Mouse (Mus musculus) limb, embryonic 12.5 days (tissue): ENCODE results near the gene Dvl2. TPM values are rescaled to one million over a fixed set of nuclear protein-coding genes. Genes with fewer than 3 reads are reported as not detected.
A peak's percentile ranks its signal among the peaks of the same experiment; 100 is the strongest.

Experiments used
- ATAC-seq: fragments of 200-750 bp; cut with Nextera tagmentation; 2 replicates; pipeline ENCODE4 v1.8.0; 2017; ENCODE audit warnings: low read depth, moderate TSS enrichment; ENCODE audit not compliant: insufficient number of reproducible peaks, insufficient read depth, low FRiP score, low TSS enrichment
- H3K27ac ChIP-seq: fragments of 300-500 bp; sonication (generic); 2 replicates; pipeline ENCODE4 v1.5.1; 2016; ENCODE audit warnings: mild to moderate bottlenecking, moderate library complexity
- H3K27me3 ChIP-seq: fragments of 300-500 bp; sonication (generic); 2 replicates; pipeline ENCODE4 v1.6.1; 2016; ENCODE audit warnings: mild to moderate bottlenecking, moderate library complexity
- H3K36me3 ChIP-seq: fragments of 300-500 bp; sonication (generic); 2 replicates; pipeline ENCODE4 v1.6.1; 2016; ENCODE audit warnings: mild to moderate bottlenecking, moderate library complexity
- H3K4me1 ChIP-seq: fragments of 300-500 bp; sonication (generic); replicated peaks from 2 replicates; pipeline ENCODE4 v1.6.1; 2016
- H3K4me2 ChIP-seq: fragments of 300-500 bp; sonication (generic); 2 replicates; pipeline ENCODE4 v1.6.1; 2016; ENCODE audit warnings: mild to moderate bottlenecking, moderate library complexity
- H3K4me3 ChIP-seq: fragments of 300-500 bp; sonication (generic); replicated peaks from 2 replicates; pipeline ENCODE4 v1.5.1; 2016; ENCODE audit warnings: mild to moderate bottlenecking
- H3K9ac ChIP-seq: fragments of 300-500 bp; sonication (generic); replicated peaks from 2 replicates; pipeline ENCODE4 v1.6.1; 2016; ENCODE audit warnings: mild to moderate bottlenecking, moderate library complexity
- H3K9me3 ChIP-seq: fragments of 300-500 bp; sonication (generic); 2 replicates; pipeline ENCODE4 v1.6.1; 2016; ENCODE audit warnings: mild to moderate bottlenecking, moderate library complexity
- WGBS: fragments of 180-500 bp; shearing (Covaris S2); methylation state at CpG from one replicate; pipeline ENCODE4 v1.1.7; 2016; 5-methylcytosine and 5-hydroxymethylcytosine counted together
- microRNA counts: library from miRNA; unstranded; fragments of <30 nt; microRNA quantifications from one replicate; lab custom pipeline; 2017
- microRNA-seq: library from miRNA; unstranded; fragments of <30 nt; microRNA quantifications from one replicate; pipeline ENCODE4, GENCODE M21; 2017
- polyA plus RNA-seq: library from polyadenylated mRNA; unstranded; fragments of >200 nt; fragmentation: Nextera tagmentation; extraction: Ambion mirVana; gene quantifications from 2 replicates; pipeline ENCODE4 v1.2.1, GENCODE M21; 2016

The Dvl2 gene
- polyA plus RNA-seq, 1 experiment from 2014 or later = 69.5 TPM

DNA sequence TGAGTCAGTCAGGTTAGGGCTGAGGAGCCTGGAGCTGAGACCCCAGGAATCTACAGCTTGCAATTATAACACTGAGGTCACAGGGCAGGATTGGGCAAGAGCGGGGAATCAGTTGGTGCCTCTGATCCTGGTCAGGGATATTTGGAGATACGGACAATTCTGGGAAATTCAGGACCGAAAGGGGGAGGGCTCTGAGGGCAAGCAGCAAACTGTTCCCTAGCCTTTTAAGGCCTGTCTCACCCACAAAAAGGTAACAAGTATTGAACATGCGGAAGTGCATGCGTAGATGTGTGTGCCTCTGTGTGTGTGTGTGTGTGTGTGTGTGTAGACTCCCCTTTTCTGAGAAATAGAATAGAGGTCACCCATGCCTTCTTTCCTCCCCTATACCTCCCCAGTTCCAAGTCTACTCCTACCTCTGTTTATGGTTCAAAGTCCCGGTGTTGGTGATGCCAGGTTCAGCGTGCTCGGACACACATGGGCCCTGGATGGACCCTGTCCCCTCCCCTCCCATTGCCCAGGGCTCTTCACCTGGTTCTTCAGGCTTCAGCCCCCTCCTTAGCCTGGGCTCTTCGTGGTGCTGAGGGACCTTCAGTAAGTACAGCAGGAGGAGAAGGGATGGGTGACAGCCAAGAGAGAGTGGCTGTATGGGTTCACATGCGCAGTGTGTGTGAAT is 53.6 kb downstream of the Dvl2 start, which contains the start of gene Asgr1:
Gene Asgr1, plus strand, starts transcription at position 188 of the 673 bp plus-strand sequence.
- WGBS = 78% methylated on average over 10 of the region's 10 CpGs
- Histone ChIP-seq H3K9ac (no peak within 1 kb of the TSS), H3K27ac (0 out of 2 replicates have a peak within 1 kb of the TSS, but pooled peaks have one; percentile 17), H3K36me3 (no peaks in the 10 kb centered on the region), H3K4me1 (peaks cover 24% of the 10 kb centered on the region), H3K4me2 (no peak within 1 kb of the TSS), H3K27me3 (0 out of 2 replicates have a peak, but pooled peaks cover 7% of the 10 kb centered on the region), H3K9me3 (no peaks in the 10 kb centered on the region), H3K4me3 (no peak within 1 kb of the TSS)
- no peak for ATAC-seq

- Histone ChIP-seq H3K4me1 (peaks cover 27% of the 10 kb centered on the region), H3K27me3 (0 out of 2 replicates have a peak, but pooled peaks cover 7% of the 10 kb centered on the region), H3K36me3 (no peaks in the 10 kb centered on the region), H3K4me3 (no peak overlapping the region), H3K4me2 (peak overlapping the region; percentile 37), H3K27ac (peak overlapping the region; percentile 20; the same call in 1 of the 2 replicates), H3K9me3 (no peaks in the 10 kb centered on the region), H3K9ac (no peak overlapping the region)
- ATAC-seq = peak; percentile 49
- 29% methylated on average over 18 of the region's 18 CpGs for WGBS
Observed at GRCm38 (mm10) chr11:70055618-70056214, 55.3 kb downstream of the Dvl2 start.

GRCm38 (mm10) chr11:70057805-70058204 is 57.4 kb downstream of the Dvl2 start:
- no peak for ATAC-seq
- H3K9me3 ChIP-seq = peaks cover 3% of the 10 kb centered on the region
- 83% methylated on average over 9 of the region's 9 CpGs for WGBS
- H3K36me3 ChIP-seq = no peaks in the 10 kb centered on the region
- no peak overlapping the region for H3K4me3 ChIP-seq
- no peak overlapping the region for H3K9ac ChIP-seq
- no peak overlapping the region for H3K4me2 ChIP-seq
- H3K27ac ChIP-seq = no peak overlapping the region
- 0 out of 2 replicates have a peak, but pooled peaks cover 7% of the 10 kb centered on the region for H3K27me3 ChIP-seq
- H3K4me1 ChIP-seq = peaks cover 27% of the 10 kb centered on the region

- 57% methylated on average over 6 of the region's 6 CpGs for WGBS
- Histone ChIP-seq H3K4me2 (no peak overlapping the region), H3K4me3 (no peak overlapping the region)
Observed at GRCm38 (mm10) chr11:70059930-70060329, 59.5 kb downstream of the Dvl2 start.

More at GRCm38 (mm10) chr11:70059930-70060329, 59.5 kb downstream of the Dvl2 start:
- 0 out of 2 replicates have a peak, but pooled peaks cover under 1% of the 10 kb centered on the region for H3K27me3 ChIP-seq
- H3K9me3 ChIP-seq = peaks cover 8% of the 10 kb centered on the region
- H3K4me1 ChIP-seq = peaks cover 24% of the 10 kb centered on the region
- H3K27ac ChIP-seq = no peak overlapping the region
- no peaks in the 10 kb centered on the region for H3K36me3 ChIP-seq
- no peak overlapping the region for H3K9ac ChIP-seq
- no peak for ATAC-seq

MicroRNAs within 50 kb of the gene (microRNA counts, 519-probe panel; counts per million panel counts)
- microRNA mmu-miR-324-3p (lab: Ali Mortazavi, UCI) = not detected
- 4,037 counts per million, percentile 27 among the panel's probes with 10 or more counts for microRNA mmu-miR-324-5p (lab: Ali Mortazavi, UCI)

Small RNAs within 50 kb of the gene (microRNA-seq; reads per million reads assigned to microRNA genes)
- gene Gm44349 (not detected), gene Mir324 (3,441 reads per million, percentile 87 among the genes with 10 or more reads in this experiment)

Other genes with a start within 250 kb of the Dvl2 start
- 27.2 and 38.1 TPM in 2 replicates for gene Polr2a, start 242.0 kb upstream of the Dvl2 start, polyA plus RNA-seq
- gene Slc35g3, start 238.6 kb upstream of the Dvl2 start, polyA plus RNA-seq = 0.13 and 0.18 TPM in 2 replicates
- 1.9 and 2.4 TPM in 2 replicates for gene Zbtb4, start 234.7 kb upstream of the Dvl2 start, polyA plus RNA-seq
- 15.4 and 17.1 TPM in 2 replicates for gene Chrnb1, start 204.7 kb upstream of the Dvl2 start, polyA plus RNA-seq
- gene Fgf11, start 198.7 kb upstream of the Dvl2 start, polyA plus RNA-seq = 1.2 and 1.5 TPM in 2 replicates
- gene Tmem102, start 195.0 kb upstream of the Dvl2 start, polyA plus RNA-seq = 1.6 and 1.8 TPM in 2 replicates
- not detected in 2 replicates for gene Gm39566, start 185.3 kb upstream of the Dvl2 start, polyA plus RNA-seq
- not detected in 2 replicates for gene Spem2, start 182.1 kb upstream of the Dvl2 start, polyA plus RNA-seq
- gene Spem1, start 178.4 kb upstream of the Dvl2 start, polyA plus RNA-seq = 0.20 TPM in 1 of 2 replicates, not detected in the other
- gene Nlgn2, start 162.8 kb upstream of the Dvl2 start, polyA plus RNA-seq = 8.4 and 9.1 TPM in 2 replicates
- gene Tmem256, start 162.1 kb upstream of the Dvl2 start, polyA plus RNA-seq = 346 and 353 TPM in 2 replicates
- 111 and 120 TPM in 2 replicates for gene Plscr3, start 154.2 kb upstream of the Dvl2 start, polyA plus RNA-seq
- 1.6 and 2.3 TPM in 2 replicates for gene Tnk1, start 141.9 kb upstream of the Dvl2 start, polyA plus RNA-seq
- gene Tmem95, start 122.6 kb upstream of the Dvl2 start, polyA plus RNA-seq = not detected in 2 replicates
- 3.7 and 4.4 TPM in 2 replicates for gene Kctd11, start 119.2 kb upstream of the Dvl2 start, polyA plus RNA-seq
- gene Acap1, start 105.1 kb upstream of the Dvl2 start, polyA plus RNA-seq = 0.90 and 1.5 TPM in 2 replicates
- gene 2810408A11Rik, start 99.6 kb upstream of the Dvl2 start, polyA plus RNA-seq = 30.4 and 32.8 TPM in 2 replicates
- gene Neurl4, start 99.5 kb upstream of the Dvl2 start, polyA plus RNA-seq = 10.9 and 12.7 TPM in 2 replicates
- gene Gps2, start 86.7 kb upstream of the Dvl2 start, polyA plus RNA-seq = 92.0 and 93.5 TPM in 2 replicates
- 1,762 and 1,851 TPM in 2 replicates for gene Eif5a, start 78.6 kb upstream of the Dvl2 start, polyA plus RNA-seq
- gene Ybx2, start 64.8 kb upstream of the Dvl2 start, polyA plus RNA-seq = 14.0 and 15.5 TPM in 2 replicates
- 34.1 and 35.7 TPM in 2 replicates for gene Slc2a4, start 52.4 kb upstream of the Dvl2 start, polyA plus RNA-seq
- 15.7 and 18.1 TPM in 2 replicates for gene Cldn7, start 35.8 kb upstream of the Dvl2 start, polyA plus RNA-seq
- gene Ctdnep1, start 19.4 kb upstream of the Dvl2 start, polyA plus RNA-seq = 24.5 and 27.8 TPM in 2 replicates
- gene Elp5, start 18.1 kb upstream of the Dvl2 start, polyA plus RNA-seq = 124 and 126 TPM in 2 replicates
- gene Gabarap, start 9.5 kb upstream of the Dvl2 start, polyA plus RNA-seq = 398 and 426 TPM in 2 replicates
- gene Phf23, start 4.8 kb upstream of the Dvl2 start, polyA plus RNA-seq = 102 and 108 TPM in 2 replicates
- 65.9 and 67.1 TPM in 2 replicates for gene Acadvl, start 14.8 kb downstream of the Dvl2 start, polyA plus RNA-seq
- 10.6 and 13.6 TPM in 2 replicates for gene Dlg4, start 16.3 kb downstream of the Dvl2 start, polyA plus RNA-seq
- 1.5 and 2.3 TPM in 2 replicates for gene Asgr1, start 53.5 kb downstream of the Dvl2 start, polyA plus RNA-seq
- gene Asgr2, start 92.0 kb downstream of the Dvl2 start, polyA plus RNA-seq = 0.22 TPM in 1 of 2 replicates, not detected in the other
- not detected in 2 replicates for gene Mgl2, start 129.7 kb downstream of the Dvl2 start, polyA plus RNA-seq
- 0.28 TPM in 1 of 2 replicates, not detected in the other for gene Clec10a, start 155.6 kb downstream of the Dvl2 start, polyA plus RNA-seq
- 1.5 and 1.8 TPM in 2 replicates for gene Slc16a11, start 212.2 kb downstream of the Dvl2 start, polyA plus RNA-seq
- 16.1 and 18.5 TPM in 2 replicates for gene Slc16a13, start 220.5 kb downstream of the Dvl2 start, polyA plus RNA-seq
- gene Bcl6b, start 229.2 kb downstream of the Dvl2 start, polyA plus RNA-seq = 7.1 and 8.2 TPM in 2 replicates
- 215 and 222 TPM in 2 replicates for gene 0610010K14Rik, start 237.3 kb downstream of the Dvl2 start, polyA plus RNA-seq
- 9.9 and 10.4 TPM in 2 replicates for gene Gm21988, start 239.2 kb downstream of the Dvl2 start, polyA plus RNA-seq
- 117 and 118 TPM in 2 replicates for gene Rnasek, start 239.2 kb downstream of the Dvl2 start, polyA plus RNA-seq